18 mouse cellular contexts compared by ENCODE assay signal in genomic region chr6:28866206-28866605, GRCm38 (mm10). TPM values are rescaled to one million over a fixed set of nuclear protein-coding genes. Genes with fewer than 3 reads are reported as not detected.
"Had no signal": no experiment of that assay in that cellular context is flagged by ENCODE, and none has a peak within 500 bp of the region (broad histone marks: within the 10 kb centered on the region; RNA-seq: fewer than 3 reads in every experiment).

No protein-coding gene starts in this region.

- H3K27me3 ChIP-seq: liver, embryonic 12.5 days; midbrain, embryonic 13.5 days; midbrain, embryonic 15.5 days; neural tube, embryonic 15.5 days had no signal

- H3K36me3 ChIP-seq: liver, embryonic 12.5 days; midbrain, embryonic 13.5 days; midbrain, embryonic 15.5 days; neural tube, embryonic 13.5 days; neural tube, embryonic 15.5 days had no signal

- H3K9ac ChIP-seq: liver, embryonic 12.5 days; liver, embryonic 14.5 days; lung, embryonic 14.5 days; midbrain, embryonic 13.5 days; midbrain, embryonic 15.5 days; neural tube, embryonic 13.5 days; neural tube, embryonic 15.5 days had no signal

- H3K27ac ChIP-seq: liver, embryonic 12.5 days; liver, embryonic 14.5 days; midbrain, embryonic 13.5 days had no signal

- DNase-seq: lung, adult 18-20 months; lung, embryonic 14.5 days; lung, postnatal 10 days; lung, postnatal 4 days; retina, postnatal 1 day; right cerebral cortex, adult 18-20 months; right cerebral cortex, postnatal 14 days; spleen, adult 18-20 months; thymus, adult 18-20 months; thymus, postnatal 14 days; thymus, postnatal 36 days had no signal

- H3K4me1 ChIP-seq: liver, embryonic 12.5 days had no signal

- H3K4me3 ChIP-seq: liver, embryonic 12.5 days; midbrain, embryonic 13.5 days; midbrain, embryonic 15.5 days; neural tube, embryonic 13.5 days; neural tube, embryonic 15.5 days had no signal

RNA-seq across cellular contexts. Expression of gene Lrrc4, which starts 34.7 kb away (rescaled TPM):
- total RNA-seq: monocyte, adult 5-6 weeks had no signal
